Mouse (Mus musculus): Measurements from ENCODE around the gene C8a. TPM values are rescaled to one million over a fixed set of nuclear protein-coding genes. Genes with fewer than 3 reads are reported as not detected.

The C8a gene
- total and polyA plus RNA-seq, 3 experiments, result not detected

- TF ChIP-seq TAL1 (conservative IDR thresholded peaks at IDR 0.05; ENCODE audit: low read depth, low read length) (no peak), CTCF (IDR thresholded peaks at IDR 0.05; ENCODE audit: low read depth, low read length) (no peak), POLR2AphosphoS5 (IDR thresholded peaks at IDR 0.05; ENCODE audit: insufficient replicate concordance, low read depth, low read length) (no peak), GATA2 (IDR thresholded peaks at IDR 0.05; ENCODE audit: borderline replicate concordance, low read depth, low read length) (no peak), GATA1 (IDR thresholded peaks at IDR 0.05; ENCODE audit: borderline replicate concordance, low read length) (no peak)
- DNase-seq (ENCODE audit: low spot score) (no peak), ATAC-seq (ENCODE audit: extremely low read depth, insufficient number of reproducible peaks, low FRiP score, poor library complexity, severe bottlenecking) (no peak)
These were observed 19.2 kb downstream of the C8a start, which contains the start of gene Gm17662 for GRCm38 (mm10) chr4:104857029-104857428. Gene Gm17662 (plus strand): TSS chr4:104857329.

GRCm38 (mm10) chr4:104855216-104855615 is 21.0 kb downstream of the C8a start:
- H3K4me3 ChIP-seq (ENCODE audit: low read depth, low read length), result no peak overlapping the region
- peaks cover 31% of the 10 kb centered on the region for H3K9me3 ChIP-seq (replicated peaks)
- H3K27me3 ChIP-seq (ENCODE audit: insufficient read depth, low read length), result no peaks in the 10 kb centered on the region
- H3K36me3 ChIP-seq (replicated peaks), result no peaks in the 10 kb centered on the region
- ATAC-seq (ENCODE audit: extremely low read depth, insufficient number of reproducible peaks, low FRiP score, poor library complexity, severe bottlenecking), result no peak
- DNase-seq (ENCODE audit: low spot score), result no peak
- H3K4me1 ChIP-seq (ENCODE audit: insufficient read depth, low read depth, low read length), result no peaks in the 10 kb centered on the region
- no peak for TF ChIP-seq POLR2AphosphoS5 (IDR thresholded peaks at IDR 0.05; ENCODE audit: insufficient replicate concordance, low read depth, low read length)
- TF ChIP-seq GATA2 (IDR thresholded peaks at IDR 0.05; ENCODE audit: borderline replicate concordance, low read depth, low read length), result no peak
- TF ChIP-seq GATA1 (IDR thresholded peaks at IDR 0.05; ENCODE audit: borderline replicate concordance, low read length), result no peak
- TF ChIP-seq TAL1 (conservative IDR thresholded peaks at IDR 0.05; ENCODE audit: low read depth, low read length), result no peak
- TF ChIP-seq CTCF (IDR thresholded peaks at IDR 0.05; ENCODE audit: low read depth, low read length), result no peak

More at GRCm38 (mm10) chr4:104857029-104857428, 19.2 kb downstream of the C8a start, which contains the start of gene Gm17662:
- no peaks in the 10 kb centered on the region for H3K4me1 ChIP-seq (ENCODE audit: insufficient read depth, low read depth, low read length)
- no peaks in the 10 kb centered on the region for H3K27me3 ChIP-seq (ENCODE audit: insufficient read depth, low read length)
- no peaks in the 10 kb centered on the region for H3K36me3 ChIP-seq (replicated peaks)
- peaks cover 36% of the 10 kb centered on the region for H3K9me3 ChIP-seq (replicated peaks)
- no peak within 1 kb of the TSS for H3K4me3 ChIP-seq (ENCODE audit: low read depth, low read length)

GRCm38 (mm10) chr4:104843546-104843945 is 32.7 kb downstream of the C8a start:
- TF ChIP-seq GATA1 (IDR thresholded peaks at IDR 0.05; ENCODE audit: borderline replicate concordance, low read length) (no peak), TAL1 (conservative IDR thresholded peaks at IDR 0.05; ENCODE audit: low read depth, low read length) (no peak), CTCF (IDR thresholded peaks at IDR 0.05; ENCODE audit: low read depth, low read length) (no peak), GATA2 (IDR thresholded peaks at IDR 0.05; ENCODE audit: borderline replicate concordance, low read depth, low read length) (no peak), POLR2AphosphoS5 (IDR thresholded peaks at IDR 0.05; ENCODE audit: insufficient replicate concordance, low read depth, low read length) (no peak)
- ATAC-seq (ENCODE audit: extremely low read depth, insufficient number of reproducible peaks, low FRiP score, poor library complexity, severe bottlenecking) (no peak), DNase-seq (ENCODE audit: low spot score) (no peak)
- no peaks in the 10 kb centered on the region for H3K27me3 ChIP-seq (ENCODE audit: insufficient read depth, low read length)
- peaks cover 25% of the 10 kb centered on the region for H3K9me3 ChIP-seq (replicated peaks)
- no peaks in the 10 kb centered on the region for H3K36me3 ChIP-seq (replicated peaks)
- no peaks in the 10 kb centered on the region for H3K4me1 ChIP-seq (ENCODE audit: insufficient read depth, low read depth, low read length)
- H3K4me3 ChIP-seq (ENCODE audit: low read depth, low read length), result no peak overlapping the region

- no peak for TF ChIP-seq TAL1 (conservative IDR thresholded peaks at IDR 0.05; ENCODE audit: low read depth, low read length)
- H3K4me1 ChIP-seq (ENCODE audit: insufficient read depth, low read depth, low read length), result no peaks in the 10 kb centered on the region
- no peak for ATAC-seq (ENCODE audit: extremely low read depth, insufficient number of reproducible peaks, low FRiP score, poor library complexity, severe bottlenecking)
These were observed 34.0 kb downstream of the C8a start for GRCm38 (mm10) chr4:104842204-104842603.

GRCm38 (mm10) chr4:104838342-104838741 is 37.9 kb downstream of the C8a start:
- H3K27me3 ChIP-seq (ENCODE audit: insufficient read depth, low read length), result no peaks in the 10 kb centered on the region
- peaks cover 39% of the 10 kb centered on the region for H3K9me3 ChIP-seq (replicated peaks)
- no peaks in the 10 kb centered on the region for H3K36me3 ChIP-seq (replicated peaks)
- ATAC-seq (ENCODE audit: extremely low read depth, insufficient number of reproducible peaks, low FRiP score, poor library complexity, severe bottlenecking), result no peak
- DNase-seq (ENCODE audit: low spot score), result no peak
- TF ChIP-seq GATA1 (IDR thresholded peaks at IDR 0.05; ENCODE audit: borderline replicate concordance, low read length) (no peak), CTCF (IDR thresholded peaks at IDR 0.05; ENCODE audit: low read depth, low read length) (no peak), TAL1 (conservative IDR thresholded peaks at IDR 0.05; ENCODE audit: low read depth, low read length) (no peak), POLR2AphosphoS5 (IDR thresholded peaks at IDR 0.05; ENCODE audit: insufficient replicate concordance, low read depth, low read length) (no peak)
- no peak overlapping the region for H3K4me3 ChIP-seq (ENCODE audit: low read depth, low read length)
- H3K4me1 ChIP-seq (ENCODE audit: insufficient read depth, low read depth, low read length), result no peaks in the 10 kb centered on the region

More at GRCm38 (mm10) chr4:104842204-104842603, 34.0 kb downstream of the C8a start:
- Histone ChIP-seq H3K27me3 (ENCODE audit: insufficient read depth, low read length) (no peaks in the 10 kb centered on the region), H3K4me3 (ENCODE audit: low read depth, low read length) (no peak overlapping the region), H3K36me3 (replicated peaks) (no peaks in the 10 kb centered on the region), H3K9me3 (replicated peaks) (peaks cover 32% of the 10 kb centered on the region)
- no peak for DNase-seq (ENCODE audit: low spot score)

GRCm38 (mm10) chr4:104835096-104835495 is 41.1 kb downstream of the C8a start:
- no peak for DNase-seq (ENCODE audit: low spot score)
- Histone ChIP-seq H3K9me3 (replicated peaks) (peaks cover 45% of the 10 kb centered on the region), H3K36me3 (replicated peaks) (no peaks in the 10 kb centered on the region), H3K4me3 (ENCODE audit: low read depth, low read length) (no peak overlapping the region), H3K4me1 (ENCODE audit: insufficient read depth, low read depth, low read length) (no peaks in the 10 kb centered on the region), H3K27me3 (ENCODE audit: insufficient read depth, low read length) (no peaks in the 10 kb centered on the region)
- TF ChIP-seq TAL1 (conservative IDR thresholded peaks at IDR 0.05; ENCODE audit: low read depth, low read length) (no peak), GATA1 (IDR thresholded peaks at IDR 0.05; ENCODE audit: borderline replicate concordance, low read length) (no peak), CTCF (IDR thresholded peaks at IDR 0.05; ENCODE audit: low read depth, low read length) (no peak), GATA2 (IDR thresholded peaks at IDR 0.05; ENCODE audit: borderline replicate concordance, low read depth, low read length) (no peak)
- no peak for ATAC-seq (ENCODE audit: extremely low read depth, insufficient number of reproducible peaks, low FRiP score, poor library complexity, severe bottlenecking)

- no peak for TF ChIP-seq GATA1 (IDR thresholded peaks at IDR 0.05; ENCODE audit: borderline replicate concordance, low read length)
- no peak for TF ChIP-seq GATA2 (IDR thresholded peaks at IDR 0.05; ENCODE audit: borderline replicate concordance, low read depth, low read length)
- no peak for TF ChIP-seq CTCF (IDR thresholded peaks at IDR 0.05; ENCODE audit: low read depth, low read length)
- TF ChIP-seq TAL1 (conservative IDR thresholded peaks at IDR 0.05; ENCODE audit: low read depth, low read length), result no peak
- TF ChIP-seq POLR2AphosphoS5 (IDR thresholded peaks at IDR 0.05; ENCODE audit: insufficient replicate concordance, low read depth, low read length), result no peak
- Histone ChIP-seq H3K4me1 (ENCODE audit: insufficient read depth, low read depth, low read length) (no peaks in the 10 kb centered on the region), H3K9me3 (replicated peaks) (peaks cover 47% of the 10 kb centered on the region), H3K27me3 (ENCODE audit: insufficient read depth, low read length) (no peaks in the 10 kb centered on the region), H3K4me3 (ENCODE audit: low read depth, low read length) (no peak overlapping the region), H3K36me3 (replicated peaks) (no peaks in the 10 kb centered on the region)
- DNase-seq (ENCODE audit: low spot score) (no peak), ATAC-seq (ENCODE audit: extremely low read depth, insufficient number of reproducible peaks, low FRiP score, poor library complexity, severe bottlenecking) (no peak)
These were observed 47.3 kb downstream of the C8a start for GRCm38 (mm10) chr4:104828939-104829338.
